Mouse (Mus musculus) embryonic stem cell, embryonic (primary cell): ENCODE data around the gene 3100002H09Rik.

Experiments
- CTCF ChIA-PET, 4 experiments: fragments of 300-600 bp in 2 of 4; fragments of 350-600 bp in 2 of 4; sonication (Branson Sonifier 250); formaldehyde crosslinking; loops; one replicate each; lab custom pipeline; 2022; ENCODE audit warnings: inconsistent platforms in 2 of 4; lab: Charles Lee
- POLR2A ChIA-PET, 4 experiments: fragments of 300-600 bp in 2 of 4; fragments of 350-600 bp in 2 of 4; sonication (Branson Sonifier 250); formaldehyde crosslinking; loops; one replicate each; lab custom pipeline; 2022; ENCODE audit warnings: antibody characterized with exemption in 4 of 4, inconsistent platforms in 1 of 4; lab: Charles Lee

Gene 3100002H09Rik

GRCm38 (mm10) chr4:124610703-124611102 is at the start of gene 3100002H09Rik:
Gene 3100002H09Rik, minus strand, starts transcription at chr4:124610803.
- POLR2A ChIA-PET: no interaction called here
- CTCF ChIA-PET: no interaction called here

GRCm38 (mm10) chr4:124659251-124660217 is 48.9 kb upstream of the 3100002H09Rik start:
- CTCF ChIA-PET: interaction anchor here in 1 of 4 experiments (0.6 to 1.3 kb wide), 3 partner anchors 23 to 431 kb away, joined by 3 to 4 read pairs (median 3); no protein-coding TSS in a partner anchor
- POLR2A ChIA-PET: interaction anchor here in 3 of 4 experiments (0.6 to 3.4 kb wide), 8 partner anchors 12 to 1353 kb away, joined by 3 to 14 read pairs (median 3); no protein-coding TSS in a partner anchor

GRCm38 (mm10) chr4:124658412-124658851 is 47.8 kb upstream of the 3100002H09Rik start:
- POLR2A ChIA-PET: interaction anchor here in 3 of 4 experiments (0.6 to 3.4 kb wide), 15 partner anchors 9 to 480 kb away, joined by 3 to 15 read pairs (median 4); partner anchors contain the start of genes Mtf1 (in 1 of the 3) and Utp11 (in 1 of the 3)
- CTCF ChIA-PET: interaction anchor here in 2 of 4 experiments (0.5 to 1.3 kb wide), 2 partner anchors 14 to 430 kb away, joined by 3 read pairs; no protein-coding TSS in a partner anchor

- ChIA-PET CTCF (interaction anchor here in 2 of 4 experiments (0.9 to 1.5 kb wide), 7 partner anchors 9 to 171 kb away, joined by 3 to 5 read pairs (median 4); partner anchors contain the start of gene Utp11 (in 1 of the 2)), POLR2A (interaction anchor here in 3 of 4 experiments (0.5 to 3.4 kb wide), 39 partner anchors 8 to 512 kb away, joined by 3 to 15 read pairs (median 4); partner anchors contain the start of genes Fhl3 (in 1 of the 3), Mtf1 (in 1 of the 3) and Utp11 (in 1 of the 3))
Observed at GRCm38 (mm10) chr4:124657781-124658180, 47.2 kb upstream of the 3100002H09Rik start.

GRCm38 (mm10) chr4:124656854-124657650 is 46.4 kb upstream of the 3100002H09Rik start:
- POLR2A ChIA-PET: interaction anchor here in 3 of 4 experiments (0.5 to 3.4 kb wide), 58 partner anchors 8 to 1187 kb away, joined by 3 to 15 read pairs (median 4); partner anchors contain the start of genes Fhl3 (in 1 of the 3), Mtf1 (in 1 of the 3) and Utp11 (in 1 of the 3)
- CTCF ChIA-PET: interaction anchor here in 3 of 4 experiments (0.6 to 1.5 kb wide), 13 partner anchors 10 to 708 kb away, joined by 3 to 5 read pairs (median 4); partner anchors contain the start of gene Utp11 (in 1 of the 3)

- CTCF ChIA-PET: interaction anchor here in 2 of 4 experiments (0.6 to 1.5 kb wide), 10 partner anchors 10 to 428 kb away, joined by 3 to 5 read pairs (median 4); partner anchors contain the start of gene Utp11 (in 1 of the 2)
- POLR2A ChIA-PET: interaction anchor here in 3 of 4 experiments (0.5 to 3.4 kb wide), 26 partner anchors 9 to 1166 kb away, joined by 3 to 15 read pairs (median 4); no protein-coding TSS in a partner anchor
Observed at GRCm38 (mm10) chr4:124656518-124656853, 45.9 kb upstream of the 3100002H09Rik start, which contains the start of gene Pou3f1. Gene Pou3f1, plus strand, starts transcription at chr4:124656807.

GRCm38 (mm10) chr4:124652886-124653285 is 42.3 kb upstream of the 3100002H09Rik start:
- CTCF ChIA-PET: interaction anchor here in 3 of 4 experiments (0.5 to 1.2 kb wide), 8 partner anchors 12 to 511 kb away, joined by 3 to 6 read pairs (median 3); no protein-coding TSS in a partner anchor
- POLR2A ChIA-PET: interaction anchor here in 2 of 4 experiments (0.7 to 1.6 kb wide), 7 partner anchors 8 to 77 kb away, joined by 3 to 6 read pairs (median 4); no protein-coding TSS in a partner anchor

- ChIA-PET CTCF (no interaction called here), POLR2A (interaction anchor here in 2 of 4 experiments (0.6 to 2.9 kb wide), 3 partner anchors 9 to 63 kb away, joined by 3 to 7 read pairs (median 3); partner anchors contain the start of gene Pou3f1 (in 1 of the 2))
Observed at GRCm38 (mm10) chr4:124647909-124648308, 37.3 kb upstream of the 3100002H09Rik start.

GRCm38 (mm10) chr4:124646591-124646990 is 36.0 kb upstream of the 3100002H09Rik start:
- ChIA-PET POLR2A (interaction anchor here in 3 of 4 experiments (0.6 to 2.9 kb wide), 6 partner anchors 10 to 184 kb away, joined by 3 to 7 read pairs (median 3); partner anchors contain the start of gene Pou3f1 (in 2 of the 3)), CTCF (interaction anchor here in 3 of 4 experiments (0.6 to 1.3 kb wide), 5 partner anchors 10 to 1669 kb away, joined by 3 to 6 read pairs (median 4); partner anchors contain the start of gene Pou3f1 (in 2 of the 3))

- ChIA-PET POLR2A (interaction anchor here in 3 of 4 experiments (0.5 to 2.9 kb wide), 8 partner anchors 8 to 1541 kb away, joined by 3 to 7 read pairs (median 3); partner anchors contain the start of gene Pou3f1 (in 2 of the 3)), CTCF (interaction anchor here in 3 of 4 experiments (0.6 to 1.8 kb wide), 5 partner anchors 12 to 60 kb away, joined by 3 to 4 read pairs (median 3); partner anchors contain the start of gene Pou3f1 (in 1 of the 3))
Observed at GRCm38 (mm10) chr4:124644974-124645433, 34.4 kb upstream of the 3100002H09Rik start.

GRCm38 (mm10) chr4:124643859-124644258 is 33.3 kb upstream of the 3100002H09Rik start:
- POLR2A ChIA-PET: no interaction called here
- CTCF ChIA-PET: interaction anchor here in 2 of 4 experiments (0.9 to 1.8 kb wide), 2 partner anchors 13 to 15 kb away, joined by 3 read pairs; partner anchors contain the start of gene Pou3f1 (in 1 of the 2)

GRCm38 (mm10) chr4:124639715-124640114 is 29.1 kb upstream of the 3100002H09Rik start:
- POLR2A ChIA-PET: interaction anchor here in 1 of 4 experiments (1.5 kb wide), 1 partner anchor 18 kb away, joined by 6 read pairs; no protein-coding TSS in a partner anchor
- CTCF ChIA-PET: interaction anchor here in 1 of 4 experiments (0.7 kb wide), 1 partner anchor 26 kb away, joined by 4 read pairs; no protein-coding TSS in a partner anchor

GRCm38 (mm10) chr4:124633281-124633680 is 22.7 kb upstream of the 3100002H09Rik start:
- ChIA-PET CTCF (interaction anchor here in 1 of 4 experiments (0.7 kb wide), 1 partner anchor 17 kb away, joined by 4 read pairs; no protein-coding TSS in a partner anchor), POLR2A (interaction anchor here in 3 of 4 experiments (0.6 to 2.5 kb wide), 5 partner anchors 11 to 58 kb away, joined by 3 to 12 read pairs (median 3); partner anchors contain the start of gene Pou3f1 (in 2 of the 3))

- POLR2A ChIA-PET: interaction anchor here in 3 of 4 experiments (0.6 to 2.5 kb wide), 5 partner anchors 11 to 57 kb away, joined by 3 to 12 read pairs (median 3); partner anchors contain the start of gene Pou3f1 (in 2 of the 3)
- CTCF ChIA-PET: interaction anchor here in 1 of 4 experiments (0.7 kb wide), 1 partner anchor 17 kb away, joined by 4 read pairs; no protein-coding TSS in a partner anchor
Observed at GRCm38 (mm10) chr4:124632856-124633255, 22.3 kb upstream of the 3100002H09Rik start.

GRCm38 (mm10) chr4:124631456-124631855 is 20.9 kb upstream of the 3100002H09Rik start:
- ChIA-PET POLR2A (interaction anchor here in 2 of 4 experiments (0.9 to 1.3 kb wide), 3 partner anchors 13 to 26 kb away, joined by 3 read pairs; partner anchors contain the start of gene Pou3f1 (in 1 of the 2)), CTCF (interaction anchor here in 1 of 4 experiments (0.5 kb wide), 1 partner anchor 121 kb away, joined by 3 read pairs; no protein-coding TSS in a partner anchor)
